Mouse (Mus musculus) cortical plate, adult 2 months (tissue): Measurements from ENCODE around the gene Ccnyl1.

Experiments
- CTCF ChIP-seq: fragments of 200-500 bp; IDR thresholded peaks from 2 replicates; pipeline ENCODE4 v1.5.1; 2011; ENCODE audit warnings: mild to moderate bottlenecking, control low read depth, low read length; ENCODE audit not compliant: insufficient read depth; ENCODE audit errors: extremely low read depth
- POLR2A ChIP-seq: fragments of 200-500 bp; IDR thresholded peaks from 2 replicates; pipeline ENCODE4 v1.6.1; 2011; ENCODE audit warnings: mild to moderate bottlenecking, low read length, control low read depth; ENCODE audit not compliant: insufficient read depth; ENCODE audit errors: extremely low read depth

- TF ChIP-seq POLR2A (no peak), CTCF (no peak)
Measured at GRCm38 (mm10) chr1:64681499-64681898, 8.8 kb upstream of the Ccnyl1 start.
